Mouse (Mus musculus): ENCODE measurements around the gene Sik1. TPM values are rescaled to one million over a fixed set of nuclear protein-coding genes. Genes with fewer than 3 reads are reported as not detected.
"Not testable (repeated sequence)": the region's sequence is repeated elsewhere in the genome, so short reads cannot be mapped to it uniquely, and the experiment has no call there.

Gene Sik1
- total RNA-seq, 2 experiments from 2014 or later = 12.4 to 15.4 TPM

- DNase-seq (ENCODE audit: low spot score in 2 of 2) = peak; percentile 42 to 44
- TF ChIP-seq CTCF (conservative IDR thresholded peaks at IDR 0.05) = no peak
- no peak overlapping the region for H3K4me3 ChIP-seq
- H3K27ac ChIP-seq = no peak overlapping the region
Measured at GRCm38 (mm10) chr17:31891858-31892257, 36.3 kb upstream of the Sik1 start.

GRCm38 (mm10) chr17:31890311-31890951 lies 34.8 kb upstream of the Sik1 start:
- Histone ChIP-seq H3K27ac (no peak overlapping the region), H3K4me3 (no peak overlapping the region)
- TF ChIP-seq CTCF (conservative IDR thresholded peaks at IDR 0.05) = no peak
- DNase-seq (ENCODE audit: low spot score in 2 of 2) = no peak

- Histone ChIP-seq H3K4me3 (no peak overlapping the region), H3K27ac (no peak overlapping the region)
- no peak for TF ChIP-seq CTCF (conservative IDR thresholded peaks at IDR 0.05)
- DNase-seq (ENCODE audit: low spot score in 2 of 2) = no peak
Measured at GRCm38 (mm10) chr17:31889446-31890201, 34.0 kb upstream of the Sik1 start.

- H3K4me3 ChIP-seq = no peak overlapping the region
- H3K27ac ChIP-seq = no peak overlapping the region
- no peak for TF ChIP-seq CTCF (conservative IDR thresholded peaks at IDR 0.05)
- DNase-seq (ENCODE audit: low spot score in 2 of 2) = no peak
Measured at GRCm38 (mm10) chr17:31888540-31888939, 32.9 kb upstream of the Sik1 start.

- DNase-seq (ENCODE audit: low spot score in 2 of 2); H3K27ac ChIP-seq; H3K4me3 ChIP-seq: not testable (repeated sequence)
Measured at GRCm38 (mm10) chr17:31884676-31885075, 29.1 kb upstream of the Sik1 start.

GRCm38 (mm10) chr17:31879406-31879805 lies 23.8 kb upstream of the Sik1 start:
- DNase-seq (ENCODE audit: low spot score in 2 of 2) = no peak
- Histone ChIP-seq H3K4me3 (no peak overlapping the region), H3K27ac (no peak overlapping the region)
- TF ChIP-seq CTCF (conservative IDR thresholded peaks at IDR 0.05) = no peak

- Histone ChIP-seq H3K4me3 (no peak overlapping the region), H3K27ac (peak overlapping the region; percentile 36; the same call in 1 of the 2 replicates)
- no peak for TF ChIP-seq CTCF (conservative IDR thresholded peaks at IDR 0.05)
- DNase-seq (ENCODE audit: low spot score in 2 of 2) = peak; percentile 58 to 75
Measured at GRCm38 (mm10) chr17:31877650-31878141, 22.1 kb upstream of the Sik1 start.

GRCm38 (mm10) chr17:31877181-31877581 lies 21.6 kb upstream of the Sik1 start:
- no peak for DNase-seq (ENCODE audit: low spot score in 2 of 2)
- no peak for TF ChIP-seq CTCF (conservative IDR thresholded peaks at IDR 0.05)
- no peak overlapping the region for H3K4me3 ChIP-seq
- peak overlapping the region; percentile 36; the same call in 1 of the 2 replicates for H3K27ac ChIP-seq

- Histone ChIP-seq H3K4me3 (no peak overlapping the region), H3K27ac (no peak overlapping the region)
- DNase-seq (ENCODE audit: low spot score in 2 of 2) = no peak
- TF ChIP-seq CTCF (conservative IDR thresholded peaks at IDR 0.05) = no peak
Measured at GRCm38 (mm10) chr17:31876775-31877174, 21.2 kb upstream of the Sik1 start.

GRCm38 (mm10) chr17:31875326-31875930 lies 19.8 kb upstream of the Sik1 start:
- DNase-seq (ENCODE audit: low spot score in 2 of 2) = no peak
- TF ChIP-seq CTCF (conservative IDR thresholded peaks at IDR 0.05) = no peak
- H3K4me3 ChIP-seq = no peak overlapping the region
- H3K27ac ChIP-seq = no peak overlapping the region

- no peak overlapping the region for H3K4me3 ChIP-seq
- H3K27ac ChIP-seq = no peak overlapping the region
- no peak for TF ChIP-seq CTCF (conservative IDR thresholded peaks at IDR 0.05)
- no peak for DNase-seq (ENCODE audit: low spot score in 2 of 2)
Measured at GRCm38 (mm10) chr17:31874691-31875090, 19.1 kb upstream of the Sik1 start.

GRCm38 (mm10) chr17:31873973-31874372 lies 18.4 kb upstream of the Sik1 start:
- H3K4me3 ChIP-seq = no peak overlapping the region
- no peak for DNase-seq (ENCODE audit: low spot score in 2 of 2)
- no peak overlapping the region for H3K27ac ChIP-seq
- no peak for TF ChIP-seq CTCF (conservative IDR thresholded peaks at IDR 0.05)

- TF ChIP-seq CTCF (conservative IDR thresholded peaks at IDR 0.05) = no peak
- Histone ChIP-seq H3K4me3 (no peak overlapping the region), H3K27ac (no peak overlapping the region)
- no peak for DNase-seq (ENCODE audit: low spot score in 2 of 2)
Measured at GRCm38 (mm10) chr17:31873185-31873870, 17.7 kb upstream of the Sik1 start.

All from layer of hippocampus, adult 2 months (tissue).